Comparison of ENCODE assay signal across 17 mouse cellular contexts in genomic region chr14:48135816-48136345, GRCm38 (mm10). TPM values are rescaled to one million over a fixed set of nuclear protein-coding genes. Genes with fewer than 3 reads are reported as not detected.
DNase-seq lines count a peak whose midpoint lies in the region; ATAC-seq and TF ChIP-seq lines count a peak whose summit lies in the region.
"Had no signal": no experiment of that assay in that cellular context is flagged by ENCODE, and none has a peak within 500 bp of the region (broad histone marks: within the 10 kb centered on the region; RNA-seq: fewer than 3 reads in every experiment).

No protein-coding gene starts in this region.

- no peaks in the 10 kb centered on the region for H3K27me3 ChIP-seq in forebrain, embryonic 10.5 days (ENCODE audit: poor library complexity, severe bottlenecking)
- H3K27me3 ChIP-seq in forebrain, embryonic 12.5 days: 0 out of 2 replicates have a peak, but pooled peaks cover 9% of the 10 kb centered on the region
- no peaks in the 10 kb centered on the region for H3K27me3 ChIP-seq in hindbrain, embryonic 16.5 days (replicated peaks; ENCODE audit: control insufficient read depth, insufficient read depth, low read length)
- H3K27me3 ChIP-seq in hindbrain, embryonic 12.5 days: 0 out of 2 replicates have a peak, but pooled peaks cover 2% of the 10 kb centered on the region
- H3K27me3 ChIP-seq in forebrain, postnatal 0 days (ENCODE audit: insufficient read depth, low read length): no peaks in the 10 kb centered on the region
- H3K27me3 ChIP-seq in neural tube, embryonic 13.5 days: no peaks in the 10 kb centered on the region

- WGBS in forebrain, embryonic 10.5 days: 60% methylated on average over 11 of the region's 11 CpGs
- WGBS in forebrain, embryonic 12.5 days: 36% methylated on average over 11 of the region's 11 CpGs
- 46% methylated on average over 11 of the region's 11 CpGs for WGBS in hindbrain, embryonic 16.5 days
- 43% methylated on average over 11 of the region's 11 CpGs for WGBS in hindbrain, embryonic 12.5 days
- WGBS in forebrain, postnatal 0 days: 36% methylated on average over 11 of the region's 11 CpGs
- 23% methylated on average over 11 of the region's 11 CpGs for WGBS in neural tube, embryonic 13.5 days

- no peak for TF ChIP-seq CTCF in forebrain, postnatal 0 days (IDR thresholded peaks at IDR 0.05; ENCODE audit: low read depth)

- no peak overlapping the region for H3K4me2 ChIP-seq in forebrain, embryonic 12.5 days
- H3K4me2 ChIP-seq in hindbrain, embryonic 16.5 days (ENCODE audit: low read length): no peak overlapping the region
- no peak overlapping the region for H3K4me2 ChIP-seq in hindbrain, embryonic 12.5 days (replicated peaks)
- no peak overlapping the region for H3K4me2 ChIP-seq in forebrain, postnatal 0 days (ENCODE audit: low read depth)
- 0 out of 2 replicates have a peak overlapping the region, but pooled peaks have one; percentile 6 for H3K4me2 ChIP-seq in neural tube, embryonic 13.5 days
- H3K4me2 ChIP-seq: embryonic facial prominence, embryonic 15.5 days; heart, embryonic 11.5 days had no signal

- H3K4me1 ChIP-seq in forebrain, embryonic 10.5 days: peaks cover 85% of the 10 kb centered on the region
- peaks cover 58% of the 10 kb centered on the region for H3K4me1 ChIP-seq in forebrain, embryonic 12.5 days
- peaks cover 26% of the 10 kb centered on the region for H3K4me1 ChIP-seq in hindbrain, embryonic 16.5 days (ENCODE audit: control insufficient read depth, insufficient read depth, low read depth, low read length)
- H3K4me1 ChIP-seq in hindbrain, embryonic 12.5 days: peaks cover 68% of the 10 kb centered on the region
- H3K4me1 ChIP-seq in forebrain, postnatal 0 days (ENCODE audit: insufficient read depth): peaks cover 14% of the 10 kb centered on the region; the same call in 1 of the 2 replicates
- peaks cover 72% of the 10 kb centered on the region for H3K4me1 ChIP-seq in neural tube, embryonic 13.5 days (replicated peaks)

- no peak overlapping the region for H3K4me3 ChIP-seq in forebrain, embryonic 10.5 days
- no peak overlapping the region for H3K4me3 ChIP-seq in forebrain, embryonic 12.5 days (replicated peaks)
- no peak overlapping the region for H3K4me3 ChIP-seq in hindbrain, embryonic 16.5 days (ENCODE audit: low read length)
- H3K4me3 ChIP-seq in hindbrain, embryonic 12.5 days: no peak overlapping the region
- H3K4me3 ChIP-seq in forebrain, postnatal 0 days (ENCODE audit: low read depth, low read length): no peak overlapping the region
- H3K4me3 ChIP-seq in neural tube, embryonic 13.5 days: no peak overlapping the region
- H3K4me3 ChIP-seq: embryonic facial prominence, embryonic 15.5 days had no signal

- H3K9me3 ChIP-seq in forebrain, embryonic 10.5 days: no peaks in the 10 kb centered on the region
- no peaks in the 10 kb centered on the region for H3K9me3 ChIP-seq in forebrain, embryonic 12.5 days
- no peaks in the 10 kb centered on the region for H3K9me3 ChIP-seq in hindbrain, embryonic 16.5 days (ENCODE audit: control insufficient read depth, low read length)
- no peaks in the 10 kb centered on the region for H3K9me3 ChIP-seq in hindbrain, embryonic 12.5 days (replicated peaks)
- H3K9me3 ChIP-seq in forebrain, postnatal 0 days (ENCODE audit: low read length): no peaks in the 10 kb centered on the region
- no peaks in the 10 kb centered on the region for H3K9me3 ChIP-seq in neural tube, embryonic 13.5 days
- H3K9me3 ChIP-seq: embryonic facial prominence, embryonic 15.5 days had no signal

- no peak for DNase-seq in forebrain, embryonic 10.5 days (ENCODE audit: extremely low spot score, low spot score)
- DNase-seq in forebrain, postnatal 0 days: no peak
- no peak for DNase-seq in adrenal gland, postnatal 10 days
- DNase-seq: adrenal gland, postnatal 14 days; cerebellum, postnatal 36 days; gastrocnemius, postnatal 36 days; heart, postnatal 14 days; kidney, adult 11 months had no signal

- no peaks in the 10 kb centered on the region for H3K36me3 ChIP-seq in forebrain, embryonic 10.5 days (replicated peaks)
- no peaks in the 10 kb centered on the region for H3K36me3 ChIP-seq in forebrain, embryonic 12.5 days (replicated peaks)
- H3K36me3 ChIP-seq in hindbrain, embryonic 16.5 days (ENCODE audit: control insufficient read depth, insufficient read depth, low read length): no peaks in the 10 kb centered on the region
- no peaks in the 10 kb centered on the region for H3K36me3 ChIP-seq in hindbrain, embryonic 12.5 days
- H3K36me3 ChIP-seq in forebrain, postnatal 0 days (ENCODE audit: insufficient read depth): no peaks in the 10 kb centered on the region
- H3K36me3 ChIP-seq in neural tube, embryonic 13.5 days: no peaks in the 10 kb centered on the region
- H3K36me3 ChIP-seq: embryonic facial prominence, embryonic 15.5 days had no signal

- no peak overlapping the region for H3K9ac ChIP-seq in forebrain, embryonic 12.5 days
- no peak overlapping the region for H3K9ac ChIP-seq in hindbrain, embryonic 16.5 days (ENCODE audit: low read depth, low read length)
- no peak overlapping the region for H3K9ac ChIP-seq in hindbrain, embryonic 12.5 days
- H3K9ac ChIP-seq in forebrain, postnatal 0 days: no peak overlapping the region
- H3K9ac ChIP-seq in neural tube, embryonic 13.5 days: no peak overlapping the region
- H3K9ac ChIP-seq: embryonic facial prominence, embryonic 15.5 days; liver, embryonic 14.5 days had no signal

- H3K27ac ChIP-seq in forebrain, embryonic 10.5 days: 0 out of 2 replicates have a peak overlapping the region, but pooled peaks have one; percentile 27
- H3K27ac ChIP-seq in forebrain, embryonic 12.5 days: no peak overlapping the region
- peak overlapping the region; percentile 14; the same call in 1 of the 2 replicates for H3K27ac ChIP-seq in hindbrain, embryonic 16.5 days (ENCODE audit: low read depth, low read length)
- no peak overlapping the region for H3K27ac ChIP-seq in hindbrain, embryonic 12.5 days
- H3K27ac ChIP-seq in forebrain, postnatal 0 days (ENCODE audit: low read depth, low read length): no peak overlapping the region
- H3K27ac ChIP-seq in neural tube, embryonic 13.5 days (replicated peaks): peak overlapping the region; percentile 14; the same call in 1 of the 2 replicates
- H3K27ac ChIP-seq: embryonic facial prominence, embryonic 15.5 days; liver, embryonic 14.5 days had no signal

- no peak for ATAC-seq in forebrain, embryonic 12.5 days (ENCODE audit: low FRiP score)
- 0 out of 2 replicates have a peak, but pooled peaks have one; percentile 44 for ATAC-seq in hindbrain, embryonic 16.5 days
- ATAC-seq in hindbrain, embryonic 12.5 days (ENCODE audit: low FRiP score): no peak
- 0 out of 2 replicates have a peak, but pooled peaks have one; percentile 27 for ATAC-seq in forebrain, postnatal 0 days
- ATAC-seq in neural tube, embryonic 13.5 days (ENCODE audit: low read depth): 0 out of 2 replicates have a peak, but pooled peaks have one; percentile 33
- ATAC-seq: activated CD4-positive, CD25-positive, alpha-beta regulatory T cell, adult 4 months; CD4-positive, CD25-positive, alpha-beta regulatory T cell, adult 4 months had no signal

RNA-seq across cellular contexts. Expression of gene Peli2, which starts 15.3 kb away (rescaled TPM):
- 5.7 and 6.8 TPM in 2 replicates for polyA plus RNA-seq in forebrain, embryonic 10.5 days (2016; fragmentation: Nextera tagmentation; extraction: Ambion mirVana)
- 9.4 and 11.1 TPM in 2 replicates for polyA plus RNA-seq in forebrain, embryonic 12.5 days (2016; fragmentation: Nextera tagmentation; extraction: Ambion mirVana)
- polyA plus RNA-seq in hindbrain, embryonic 16.5 days (2015; fragmentation: Nextera tagmentation; extraction: Ambion mirVana): 8.0 and 8.7 TPM in 2 replicates
- 15.3 and 18.0 TPM in 2 replicates for polyA plus RNA-seq in hindbrain, embryonic 12.5 days (2016; fragmentation: Nextera tagmentation; extraction: Ambion mirVana)
- 12.2 and 16.4 TPM in 2 replicates for total RNA-seq in forebrain, postnatal 0 days (2014; rRNA removed)
- 6.6 and 8.8 TPM in 2 replicates for polyA plus RNA-seq in forebrain, postnatal 0 days (2015; fragmentation: Nextera tagmentation; extraction: Ambion mirVana)
- polyA plus RNA-seq in neural tube, embryonic 13.5 days (2015; fragmentation: Nextera tagmentation; extraction: Ambion mirVana): 10.8 and 12.8 TPM in 2 replicates
- total RNA-seq in adrenal gland, postnatal 10 days (2021): 10 to 100 TPM; 23.9 to 29.1 TPM

Comparison
In these comparisons a context has a peak if more than half of its experiments do, and no peak if none do; other contexts are left out.
1. H3K27ac ChIP-seq: peak in forebrain, embryonic 10.5 days (single experiment), hindbrain, embryonic 16.5 days (single experiment) and neural tube, embryonic 13.5 days (single experiment); none in forebrain, embryonic 12.5 days (single experiment), hindbrain, embryonic 12.5 days (single experiment) and forebrain, postnatal 0 days (single experiment).
2. ATAC-seq: peak in hindbrain, embryonic 16.5 days (single experiment), forebrain, postnatal 0 days (single experiment) and neural tube, embryonic 13.5 days (single experiment); none in forebrain, embryonic 12.5 days (single experiment) and hindbrain, embryonic 12.5 days (single experiment).